Mouse (Mus musculus) heart, postnatal 0 days (tissue): ENCODE measurements around the gene Fbxo33. TPM values are rescaled to one million over a fixed set of nuclear protein-coding genes. Genes with fewer than 3 reads are reported as not detected.

Source experiments
- ATAC-seq: fragments of 200-750 bp; cut with Nextera tagmentation; 2 replicates; pipeline ENCODE4 v1.8.0; 2017; ENCODE audit warnings: low read depth, moderate number of reproducible peaks, moderate library complexity; ENCODE audit not compliant: insufficient read depth
- DNase-seq: peaks from one replicate; pipeline ENCODE4 v3.0.0-alpha.2; 2016; ENCODE audit warnings: low spot score
- H3K27ac ChIP-seq: fragments of 300-500 bp; sonication (generic); 2 replicates; pipeline ENCODE4 v1.5.1; 2014; ENCODE audit warnings: low read depth, mild to moderate bottlenecking
- H3K27me3 ChIP-seq: fragments of 300-500 bp; sonication (generic); 2 replicates; pipeline ENCODE4 v1.6.1; 2014; ENCODE audit warnings: low read length, mixed read lengths; ENCODE audit not compliant: control insufficient read depth, insufficient read depth
- H3K36me3 ChIP-seq: fragments of 300-500 bp; sonication (generic); replicated peaks from 2 replicates; pipeline ENCODE4 v1.6.1; 2014; ENCODE audit warnings: low read length, mixed read lengths; ENCODE audit not compliant: control insufficient read depth, insufficient read depth
- H3K4me1 ChIP-seq: fragments of 300-500 bp; sonication (generic); 2 replicates; pipeline ENCODE4 v1.6.1; 2014; ENCODE audit warnings: antibody characterized with exemption; ENCODE audit not compliant: control insufficient read depth, insufficient read depth
- H3K4me2 ChIP-seq: fragments of 300-500 bp; sonication (generic); 2 replicates; pipeline ENCODE4 v1.6.1; 2014; ENCODE audit warnings: low read depth, mild to moderate bottlenecking, low read length, moderate library complexity
- H3K4me3 ChIP-seq: fragments of 300-500 bp; sonication (generic); 2 replicates; pipeline ENCODE4 v1.5.1; 2014; ENCODE audit warnings: low read depth, low read length
- H3K9ac ChIP-seq: fragments of 300-500 bp; sonication (generic); replicated peaks from 2 replicates; pipeline ENCODE4 v1.6.1; 2014; ENCODE audit warnings: low read depth, low read length, mixed read lengths
- H3K9me3 ChIP-seq: fragments of 300-500 bp; sonication (generic); replicated peaks from 2 replicates; pipeline ENCODE4 v1.6.1; 2016; ENCODE audit warnings: low read length; ENCODE audit not compliant: control insufficient read depth
- CTCF ChIP-seq: IDR thresholded peaks from 2 replicates; pipeline ENCODE4 v1.5.1; 2016; ENCODE audit warnings: antibody characterized with exemption, control low read depth, low read depth
- EP300 ChIP-seq: IDR thresholded peaks from 2 replicates; pipeline ENCODE4 v1.6.1; 2016; ENCODE audit warnings: antibody characterized with exemption, low read depth
- WGBS: fragments of 180-500 bp; shearing (Covaris S2); extraction: QIAGEN DNeasy Blood & Tissue Kit; methylation state at CpG from one replicate; pipeline ENCODE4 v1.1.7; 2014; 5-methylcytosine and 5-hydroxymethylcytosine counted together
- polyA plus RNA-seq: library from polyadenylated mRNA; unstranded; fragments of >200 nt; fragmentation: Nextera tagmentation; extraction: Ambion mirVana; gene quantifications from 2 replicates; pipeline ENCODE4 v1.2.1, GENCODE M21; 2015
- total RNA-seq: library from RNA; depleted of rRNA; stranded (reverse); fragments of >200 nt; gene quantifications from 2 replicates; pipeline ENCODE4 v1.2.3, GENCODE M21; 2014; ENCODE audit warnings: low replicate concordance

The Fbxo33 gene
- total and polyA plus RNA-seq, 2 experiments from 2014 or later: 3.6 to 9.7 TPM

DNA sequence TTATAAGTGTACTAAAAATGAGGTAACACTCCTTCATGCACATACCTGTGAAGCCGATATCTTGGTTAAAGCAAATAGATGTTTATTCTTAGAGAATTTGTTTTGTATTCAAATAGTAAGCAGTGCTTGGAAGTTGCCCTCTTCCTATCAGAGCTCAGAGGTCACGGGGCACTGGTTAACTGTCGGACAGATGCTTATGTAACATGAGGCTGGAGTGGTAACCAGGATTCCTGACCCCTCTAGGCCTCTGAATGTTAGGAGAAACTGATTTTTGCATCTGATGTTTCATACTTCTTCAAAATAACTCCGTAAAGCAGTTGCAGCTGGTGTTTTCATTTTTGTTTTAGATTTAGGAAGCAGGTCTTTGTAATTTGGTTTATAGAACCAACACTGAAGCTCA is 24.5 kb downstream of the Fbxo33 start:
- H3K9me3 ChIP-seq: no peaks in the 10 kb centered on the region
- 76% methylated on average over 4 of the region's 4 CpGs for WGBS
- TF ChIP-seq EP300 (no peak), CTCF (no peak)
- no peak overlapping the region for H3K4me3 ChIP-seq
- 0 out of 2 replicates have a peak, but pooled peaks cover 7% of the 10 kb centered on the region for H3K4me1 ChIP-seq
- no peak for ATAC-seq
- no peak overlapping the region for H3K27ac ChIP-seq
- H3K4me2 ChIP-seq: no peak overlapping the region
- H3K36me3 ChIP-seq: peaks cover 30% of the 10 kb centered on the region
- no peak for DNase-seq
- no peaks in the 10 kb centered on the region for H3K27me3 ChIP-seq
- H3K9ac ChIP-seq: no peak overlapping the region

DNA sequence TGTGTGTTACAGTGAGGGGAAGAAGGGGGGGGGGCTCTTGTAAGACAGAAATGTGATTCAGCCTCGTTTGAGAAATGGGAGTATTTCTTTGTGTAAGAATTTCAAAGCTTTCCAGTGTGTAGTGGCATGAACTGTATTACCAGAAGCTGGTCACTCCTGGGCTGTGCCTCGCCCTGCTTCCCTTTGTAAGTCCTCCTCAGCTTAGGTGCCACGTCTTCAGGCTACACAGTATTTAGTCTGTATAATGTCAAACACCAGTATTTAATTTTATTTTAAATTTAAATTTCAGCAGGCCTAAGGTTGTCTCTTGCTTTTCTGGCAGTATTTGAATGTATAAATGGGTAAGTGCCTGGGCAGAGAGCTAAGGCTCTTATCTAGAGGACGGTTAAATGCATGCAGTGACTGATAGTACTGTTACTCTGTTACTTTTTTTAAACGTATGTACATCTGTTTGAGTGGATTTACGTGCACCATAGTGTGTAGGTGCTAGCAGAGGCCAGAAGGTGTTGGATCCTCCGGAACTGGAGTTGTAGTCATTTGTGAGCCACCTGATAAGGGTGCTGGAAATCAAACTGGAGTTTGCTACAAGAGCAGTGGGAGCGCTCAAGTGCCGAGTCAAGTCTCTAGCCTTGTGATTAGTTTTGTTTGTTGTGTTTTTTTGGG is 25.1 kb downstream of the Fbxo33 start:
- TF ChIP-seq CTCF (no peak), EP300 (no peak)
- Histone ChIP-seq H3K4me1 (0 out of 2 replicates have a peak, but pooled peaks cover 7% of the 10 kb centered on the region), H3K4me3 (no peak overlapping the region), H3K27me3 (no peaks in the 10 kb centered on the region), H3K4me2 (no peak overlapping the region), H3K9ac (no peak overlapping the region), H3K36me3 (peaks cover 28% of the 10 kb centered on the region), H3K9me3 (no peaks in the 10 kb centered on the region), H3K27ac (no peak overlapping the region; the same call in 1 of the 2 replicates)
- ATAC-seq: no peak
- 37% methylated on average over 9 of the region's 9 CpGs for WGBS
- no peak for DNase-seq

GRCm38 (mm10) chr12:59193637-59194036 is 25.9 kb downstream of the Fbxo33 start:
- Histone ChIP-seq H3K9me3 (no peaks in the 10 kb centered on the region), H3K36me3 (peaks cover 30% of the 10 kb centered on the region), H3K9ac (no peak overlapping the region), H3K27ac (no peak overlapping the region), H3K4me2 (no peak overlapping the region), H3K27me3 (no peaks in the 10 kb centered on the region), H3K4me1 (0 out of 2 replicates have a peak, but pooled peaks cover 4% of the 10 kb centered on the region), H3K4me3 (no peak overlapping the region)
- ATAC-seq (no peak), DNase-seq (no peak)
- TF ChIP-seq EP300: no peak
- TF ChIP-seq CTCF: no peak
- 80% methylated on average over 3 of the region's 3 CpGs for WGBS

DNA sequence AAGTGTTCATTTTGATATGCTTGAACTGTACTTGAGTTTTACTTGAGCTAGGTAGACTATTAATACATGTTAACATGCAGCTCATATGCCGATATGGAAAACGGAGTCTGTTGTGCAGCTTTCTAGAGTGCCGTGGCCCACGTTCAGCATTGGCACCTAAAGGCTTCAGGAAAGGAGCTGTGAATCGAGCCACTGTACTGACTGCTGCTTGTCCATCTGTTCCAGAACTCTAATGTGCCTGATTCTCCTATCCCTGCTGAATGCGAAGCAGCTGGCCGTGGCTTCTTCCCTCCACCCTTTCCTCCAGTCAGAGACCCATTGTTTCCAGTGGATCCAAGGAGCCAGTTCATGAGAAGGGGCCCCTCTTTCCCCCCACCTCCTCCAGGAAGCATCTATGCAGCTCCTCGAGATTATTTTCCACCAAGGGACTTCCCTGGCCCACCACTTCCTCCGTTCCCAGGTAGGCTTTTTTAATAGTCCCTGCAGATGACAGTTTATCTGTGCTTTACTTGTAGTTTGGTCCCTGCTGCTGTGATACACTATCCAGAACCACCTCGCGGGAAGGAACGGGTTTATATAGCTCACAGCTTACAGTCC is 31.3 kb downstream of the Fbxo33 start:
- Histone ChIP-seq H3K36me3 (peaks cover 71% of the 10 kb centered on the region), H3K4me1 (no peaks in the 10 kb centered on the region), H3K27me3 (no peaks in the 10 kb centered on the region), H3K9me3 (no peaks in the 10 kb centered on the region), H3K4me2 (no peak overlapping the region), H3K9ac (no peak overlapping the region), H3K4me3 (no peak overlapping the region), H3K27ac (no peak overlapping the region)
- no peak for ATAC-seq
- no peak for DNase-seq
- TF ChIP-seq CTCF (no peak), EP300 (no peak)
- WGBS: 77% methylated on average over 12 of the region's 12 CpGs

GRCm38 (mm10) chr12:59177814-59178213 is 41.7 kb downstream of the Fbxo33 start:
- no peak for ATAC-seq
- peaks cover 75% of the 10 kb centered on the region for H3K36me3 ChIP-seq
- H3K4me1 ChIP-seq: no peaks in the 10 kb centered on the region
- no peak overlapping the region for H3K4me2 ChIP-seq
- H3K4me3 ChIP-seq: no peak overlapping the region
- no peak overlapping the region for H3K9ac ChIP-seq
- no peak overlapping the region for H3K27ac ChIP-seq
- WGBS: 94% methylated on average over 3 of the region's 3 CpGs
- no peaks in the 10 kb centered on the region for H3K9me3 ChIP-seq
- H3K27me3 ChIP-seq: no peaks in the 10 kb centered on the region
- DNase-seq: no peak
- TF ChIP-seq CTCF (no peak), EP300 (no peak)
